Mouse (Mus musculus) spleen, adult 2 months (tissue): ENCODE measurements around the gene Fgfr2.

ENCODE experiments used
- CTCF ChIP-seq: fragments of 200-500 bp; IDR thresholded peaks from 2 replicates; pipeline ENCODE4 v1.5.1; 2011; ENCODE audit warnings: mild to moderate bottlenecking, inconsistent platforms; ENCODE audit not compliant: insufficient read depth, insufficient read length, insufficient replicate concordance; ENCODE audit errors: extremely low read depth
- POLR2A ChIP-seq: fragments of 200-500 bp; IDR thresholded peaks from 2 replicates; pipeline ENCODE4 v1.6.1; 2011; ENCODE audit warnings: low read depth, low read length, inconsistent platforms

DNA sequence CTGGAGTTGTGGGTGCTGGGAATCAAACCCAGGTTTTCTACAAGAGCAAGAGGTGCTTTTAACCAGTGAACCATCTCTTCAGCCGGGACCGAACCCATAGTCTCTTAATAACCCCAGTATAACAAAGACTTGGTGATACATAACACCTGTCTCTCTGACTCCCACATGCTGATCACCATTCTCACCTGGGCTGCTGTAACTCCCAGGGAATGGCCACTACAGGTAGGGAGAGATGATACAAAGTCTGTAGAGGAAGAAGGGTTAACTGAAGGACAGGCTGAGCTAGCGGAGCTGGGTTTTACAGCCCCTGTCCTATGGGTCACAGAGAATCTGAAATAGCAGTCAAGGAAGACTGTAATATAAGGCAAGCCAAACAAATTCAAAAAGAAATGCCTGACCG is 2580.0 kb downstream of the Fgfr2 start:
- TF ChIP-seq CTCF (no peak), POLR2A (no peak)
